Comparison of ENCODE assay signal across 22 mouse cellular contexts in genomic region chr2:130579791-130580190, GRCm38 (mm10). TPM values are rescaled to one million over a fixed set of nuclear protein-coding genes. Genes with fewer than 3 reads are reported as not detected.
DNase-seq lines count a peak whose midpoint lies in the region; ATAC-seq and TF ChIP-seq lines count a peak whose summit lies in the region.
"Had no signal": no experiment of that assay in that cellular context is flagged by ENCODE, and none has a peak within 500 bp of the region (broad histone marks: within the 10 kb centered on the region; RNA-seq: fewer than 3 reads in every experiment).

No protein-coding gene starts in this region.

- WGBS in embryonic facial prominence, embryonic 12.5 days, result 6% methylated on average over 8 of the region's 8 CpGs
- 7% methylated on average over 8 of the region's 8 CpGs for WGBS in embryonic facial prominence, embryonic 10.5 days
- 9% methylated on average over 8 of the region's 8 CpGs for WGBS in limb, embryonic 13.5 days
- 8% methylated on average over 8 of the region's 8 CpGs for WGBS in limb, embryonic 10.5 days
- 7% methylated on average over 8 of the region's 8 CpGs for WGBS in forebrain, postnatal 0 days

- peaks cover 16% of the 10 kb centered on the region; the same call in 1 of the 2 replicates for H3K4me1 ChIP-seq in embryonic facial prominence, embryonic 12.5 days
- H3K4me1 ChIP-seq in embryonic facial prominence, embryonic 10.5 days, result peaks cover 31% of the 10 kb centered on the region
- H3K4me1 ChIP-seq in limb, embryonic 13.5 days, result peaks cover 26% of the 10 kb centered on the region
- H3K4me1 ChIP-seq in limb, embryonic 10.5 days, result peaks cover 38% of the 10 kb centered on the region
- peaks cover 45% of the 10 kb centered on the region for H3K4me1 ChIP-seq in E14TG2a.4 (replicated peaks; ENCODE audit: low read depth, low read length)
- H3K4me1 ChIP-seq in forebrain, postnatal 0 days (ENCODE audit: insufficient read depth), result no peaks in the 10 kb centered on the region

- H3K9me3 ChIP-seq in embryonic facial prominence, embryonic 12.5 days, result no peaks in the 10 kb centered on the region
- no peaks in the 10 kb centered on the region for H3K9me3 ChIP-seq in embryonic facial prominence, embryonic 10.5 days
- no peaks in the 10 kb centered on the region for H3K9me3 ChIP-seq in limb, embryonic 13.5 days
- no peaks in the 10 kb centered on the region for H3K9me3 ChIP-seq in limb, embryonic 10.5 days (replicated peaks)
- H3K9me3 ChIP-seq in E14TG2a.4 (ENCODE audit: low read length), result no peaks in the 10 kb centered on the region
- H3K9me3 ChIP-seq in forebrain, postnatal 0 days (ENCODE audit: low read length), result no peaks in the 10 kb centered on the region
- H3K9me3 ChIP-seq: forebrain, embryonic 13.5 days; liver, embryonic 15.5 days; midbrain, embryonic 12.5 days had no signal

- H3K27ac ChIP-seq in embryonic facial prominence, embryonic 12.5 days, result no peak overlapping the region
- no peak overlapping the region for H3K27ac ChIP-seq in embryonic facial prominence, embryonic 10.5 days (replicated peaks)
- H3K27ac ChIP-seq in limb, embryonic 13.5 days, result no peak overlapping the region
- no peak overlapping the region for H3K27ac ChIP-seq in limb, embryonic 10.5 days
- no peak overlapping the region for H3K27ac ChIP-seq in forebrain, postnatal 0 days (ENCODE audit: low read depth, low read length)
- H3K27ac ChIP-seq: forebrain, embryonic 13.5 days; heart, adult 2 months; liver, embryonic 15.5 days; midbrain, embryonic 12.5 days had no signal

- no peak overlapping the region for H3K4me2 ChIP-seq in embryonic facial prominence, embryonic 12.5 days (replicated peaks)
- peak overlapping the region; percentile 69; the same call in 1 of the 2 replicates for H3K4me2 ChIP-seq in limb, embryonic 13.5 days (replicated peaks)
- H3K4me2 ChIP-seq in forebrain, postnatal 0 days (ENCODE audit: low read depth), result no peak overlapping the region

- ATAC-seq in embryonic facial prominence, embryonic 12.5 days (ENCODE audit: insufficient number of reproducible peaks, insufficient read depth, low FRiP score, low TSS enrichment), result no peak
- ATAC-seq in limb, embryonic 13.5 days (ENCODE audit: low FRiP score, low read depth), result no peak
- ATAC-seq in granulocyte monocyte progenitor cell, adult 5-6 weeks (replicated peaks; ENCODE audit: poor library complexity, severe bottlenecking), result peak; percentile 37
- ATAC-seq in forebrain, postnatal 0 days, result no peak
- ATAC-seq: forebrain, embryonic 13.5 days had no signal

- H3K4me3 ChIP-seq in embryonic facial prominence, embryonic 12.5 days, result 0 out of 2 replicates have a peak overlapping the region, but pooled peaks have one; percentile 33
- no peak overlapping the region for H3K4me3 ChIP-seq in embryonic facial prominence, embryonic 10.5 days
- H3K4me3 ChIP-seq in limb, embryonic 13.5 days, result peak overlapping the region; percentile 43
- no peak overlapping the region for H3K4me3 ChIP-seq in limb, embryonic 10.5 days
- peak overlapping the region; percentile 72; the same call in 1 of the 2 replicates for H3K4me3 ChIP-seq in E14TG2a.4 (replicated peaks; ENCODE audit: low read length)
- H3K4me3 ChIP-seq in forebrain, postnatal 0 days (ENCODE audit: low read depth, low read length), result no peak overlapping the region
- H3K4me3 ChIP-seq: liver, embryonic 15.5 days had no signal

- no peak overlapping the region for H3K9ac ChIP-seq in embryonic facial prominence, embryonic 12.5 days
- no peak overlapping the region for H3K9ac ChIP-seq in limb, embryonic 13.5 days
- H3K9ac ChIP-seq in forebrain, postnatal 0 days, result no peak overlapping the region
- H3K9ac ChIP-seq: liver, embryonic 15.5 days; midbrain, embryonic 12.5 days had no signal

- no peaks in the 10 kb centered on the region for H3K36me3 ChIP-seq in embryonic facial prominence, embryonic 12.5 days
- no peaks in the 10 kb centered on the region for H3K36me3 ChIP-seq in embryonic facial prominence, embryonic 10.5 days (replicated peaks)
- H3K36me3 ChIP-seq in limb, embryonic 13.5 days, result no peaks in the 10 kb centered on the region
- no peaks in the 10 kb centered on the region for H3K36me3 ChIP-seq in limb, embryonic 10.5 days
- H3K36me3 ChIP-seq in E14TG2a.4 (ENCODE audit: insufficient read depth, low read length), result no peaks in the 10 kb centered on the region
- H3K36me3 ChIP-seq in forebrain, postnatal 0 days (ENCODE audit: insufficient read depth), result no peaks in the 10 kb centered on the region
- H3K36me3 ChIP-seq: liver, embryonic 15.5 days; midbrain, embryonic 12.5 days had no signal

- peaks cover 82% of the 10 kb centered on the region for H3K27me3 ChIP-seq in embryonic facial prominence, embryonic 12.5 days
- peaks cover 98% of the 10 kb centered on the region for H3K27me3 ChIP-seq in embryonic facial prominence, embryonic 10.5 days (replicated peaks; ENCODE audit: low read depth, poor library complexity, severe bottlenecking)
- H3K27me3 ChIP-seq in limb, embryonic 13.5 days, result peaks cover 96% of the 10 kb centered on the region
- H3K27me3 ChIP-seq in limb, embryonic 10.5 days (ENCODE audit: low read depth, poor library complexity, severe bottlenecking), result peaks cover 98% of the 10 kb centered on the region
- H3K27me3 ChIP-seq in E14TG2a.4 (ENCODE audit: insufficient read depth, low read length), result peaks cover 91% of the 10 kb centered on the region
- H3K27me3 ChIP-seq in forebrain, postnatal 0 days (ENCODE audit: insufficient read depth, low read length), result peaks cover 63% of the 10 kb centered on the region

- no peak for DNase-seq in embryonic facial prominence, embryonic 10.5 days (ENCODE audit: low spot score)
- no peak for DNase-seq in limb, embryonic 10.5 days (ENCODE audit: low spot score)
- no peak for DNase-seq in forebrain, postnatal 0 days
- DNase-seq in kidney, postnatal 36 days, result no peak
- DNase-seq: cerebellum, adult 11 months; cerebellum, postnatal 36 days; heart, adult 2 months; kidney, adult 9 months; left cerebral cortex, postnatal 4 days; lung, postnatal 14 days had no signal

- no peak for TF ChIP-seq CTCF in E14TG2a.4 (conservative IDR thresholded peaks at IDR 0.05; ENCODE audit: low read length)
- TF ChIP-seq CTCF in forebrain, postnatal 0 days (IDR thresholded peaks at IDR 0.05; ENCODE audit: low read depth), result no peak

RNA-seq across cellular contexts. Expression of gene Avp, which starts 2.6 kb away (rescaled TPM):
- polyA plus RNA-seq in embryonic facial prominence, embryonic 12.5 days (2016; fragmentation: Nextera tagmentation; extraction: Ambion mirVana), result not detected in 2 replicates
- polyA plus RNA-seq in embryonic facial prominence, embryonic 10.5 days (2016; fragmentation: Nextera tagmentation; extraction: Ambion mirVana), result not detected in 2 replicates
- polyA plus RNA-seq in limb, embryonic 13.5 days (2015; fragmentation: Nextera tagmentation; extraction: Ambion mirVana), result not detected in 2 replicates
- not detected in 2 replicates for polyA plus RNA-seq in limb, embryonic 10.5 days (2016; fragmentation: Nextera tagmentation; extraction: Ambion mirVana)
- total RNA-seq in granulocyte monocyte progenitor cell, adult 5-6 weeks (2014; fragmentation: Nextera tagmentation), result not detected in 2 replicates
- total RNA-seq in granulocyte monocyte progenitor cell, adult 5-6 weeks (2017), result not detected in 2 replicates
- 87.2 and 92.1 TPM in 2 replicates for total RNA-seq in forebrain, postnatal 0 days (2014; rRNA removed)
- 83.0 and 181 TPM in 2 replicates for polyA plus RNA-seq in forebrain, postnatal 0 days (2015; fragmentation: Nextera tagmentation; extraction: Ambion mirVana)
- total RNA-seq: adrenal gland, adult 18-20 months; gastrocnemius, adult 18-20 months; hematopoietic stem cell, adult 5-6 weeks had no signal
- polyA plus RNA-seq: heart, adult 2 months; large intestine, adult 2 months; liver, embryonic 15.5 days; midbrain, embryonic 12.5 days; neural tube, embryonic 11.5 days had no signal

RNA-seq across cellular contexts. Expression of gene Oxt, which starts 3.8 kb away (rescaled TPM):
- polyA plus RNA-seq in embryonic facial prominence, embryonic 12.5 days (2016; fragmentation: Nextera tagmentation; extraction: Ambion mirVana), result not detected in 2 replicates
- not detected in 2 replicates for polyA plus RNA-seq in embryonic facial prominence, embryonic 10.5 days (2016; fragmentation: Nextera tagmentation; extraction: Ambion mirVana)
- polyA plus RNA-seq in limb, embryonic 13.5 days (2015; fragmentation: Nextera tagmentation; extraction: Ambion mirVana), result not detected in 2 replicates
- not detected in 2 replicates for polyA plus RNA-seq in limb, embryonic 10.5 days (2016; fragmentation: Nextera tagmentation; extraction: Ambion mirVana)
- not detected in 2 replicates for total RNA-seq in granulocyte monocyte progenitor cell, adult 5-6 weeks (2014; fragmentation: Nextera tagmentation)
- not detected in 2 replicates for total RNA-seq in granulocyte monocyte progenitor cell, adult 5-6 weeks (2017)
- total RNA-seq in forebrain, postnatal 0 days (2014; rRNA removed), result 4.0 and 8.8 TPM in 2 replicates
- polyA plus RNA-seq in forebrain, postnatal 0 days (2015; fragmentation: Nextera tagmentation; extraction: Ambion mirVana), result 2.2 and 8.1 TPM in 2 replicates
- total RNA-seq: adrenal gland, adult 18-20 months; gastrocnemius, adult 18-20 months; heart, adult 2 months; hematopoietic stem cell, adult 5-6 weeks had no signal
- polyA plus RNA-seq: forebrain, embryonic 13.5 days; heart, adult 2 months; large intestine, adult 2 months; liver, embryonic 15.5 days; midbrain, embryonic 12.5 days had no signal

RNA-seq across cellular contexts. Expression of gene Mrps26, which starts 16.2 kb away (rescaled TPM):
- polyA plus RNA-seq in embryonic facial prominence, embryonic 12.5 days (2016; fragmentation: Nextera tagmentation; extraction: Ambion mirVana), result 76.9 and 77.0 TPM in 2 replicates
- 83.7 and 86.4 TPM in 2 replicates for polyA plus RNA-seq in embryonic facial prominence, embryonic 10.5 days (2016; fragmentation: Nextera tagmentation; extraction: Ambion mirVana)
- 80.3 and 85.4 TPM in 2 replicates for polyA plus RNA-seq in limb, embryonic 13.5 days (2015; fragmentation: Nextera tagmentation; extraction: Ambion mirVana)
- 87.3 and 95.6 TPM in 2 replicates for polyA plus RNA-seq in limb, embryonic 10.5 days (2016; fragmentation: Nextera tagmentation; extraction: Ambion mirVana)
- total RNA-seq in granulocyte monocyte progenitor cell, adult 5-6 weeks (2014; fragmentation: Nextera tagmentation), result 66.7 and 82.1 TPM in 2 replicates
- total RNA-seq in granulocyte monocyte progenitor cell, adult 5-6 weeks (2017), result 47.1 and 52.4 TPM in 2 replicates
- 46.2 and 59.7 TPM in 2 replicates for total RNA-seq in forebrain, postnatal 0 days (2014; rRNA removed)
- polyA plus RNA-seq in forebrain, postnatal 0 days (2015; fragmentation: Nextera tagmentation; extraction: Ambion mirVana), result 113 and 119 TPM in 2 replicates

RNA-seq across cellular contexts. Expression of gene Fastkd5, which starts 50.0 kb away (rescaled TPM):
- 17.5 and 18.6 TPM in 2 replicates for polyA plus RNA-seq in embryonic facial prominence, embryonic 12.5 days (2016; fragmentation: Nextera tagmentation; extraction: Ambion mirVana)
- polyA plus RNA-seq in embryonic facial prominence, embryonic 10.5 days (2016; fragmentation: Nextera tagmentation; extraction: Ambion mirVana), result 23.3 and 25.5 TPM in 2 replicates
- 14.5 and 16.0 TPM in 2 replicates for polyA plus RNA-seq in limb, embryonic 13.5 days (2015; fragmentation: Nextera tagmentation; extraction: Ambion mirVana)
- 22.3 and 23.4 TPM in 2 replicates for polyA plus RNA-seq in limb, embryonic 10.5 days (2016; fragmentation: Nextera tagmentation; extraction: Ambion mirVana)
- 15.6 and 16.3 TPM in 2 replicates for total RNA-seq in granulocyte monocyte progenitor cell, adult 5-6 weeks (2014; fragmentation: Nextera tagmentation)
- 17.1 and 19.3 TPM in 2 replicates for total RNA-seq in granulocyte monocyte progenitor cell, adult 5-6 weeks (2017)
- 10.0 and 11.0 TPM in 2 replicates for total RNA-seq in forebrain, postnatal 0 days (2014; rRNA removed)
- 7.1 and 8.1 TPM in 2 replicates for polyA plus RNA-seq in forebrain, postnatal 0 days (2015; fragmentation: Nextera tagmentation; extraction: Ambion mirVana)

RNA-seq across cellular contexts. Expression of gene Ubox5, which starts 50.0 kb away (rescaled TPM):
- polyA plus RNA-seq in embryonic facial prominence, embryonic 12.5 days (2016; fragmentation: Nextera tagmentation; extraction: Ambion mirVana), result 15.5 and 16.3 TPM in 2 replicates
- 21.3 and 21.6 TPM in 2 replicates for polyA plus RNA-seq in embryonic facial prominence, embryonic 10.5 days (2016; fragmentation: Nextera tagmentation; extraction: Ambion mirVana)
- polyA plus RNA-seq in limb, embryonic 13.5 days (2015; fragmentation: Nextera tagmentation; extraction: Ambion mirVana), result 15.0 and 16.2 TPM in 2 replicates
- polyA plus RNA-seq in limb, embryonic 10.5 days (2016; fragmentation: Nextera tagmentation; extraction: Ambion mirVana), result 22.7 and 22.9 TPM in 2 replicates
- total RNA-seq in granulocyte monocyte progenitor cell, adult 5-6 weeks (2014; fragmentation: Nextera tagmentation), result 7.0 and 9.3 TPM in 2 replicates
- 5.9 and 10.0 TPM in 2 replicates for total RNA-seq in granulocyte monocyte progenitor cell, adult 5-6 weeks (2017)
- 5.5 and 6.6 TPM in 2 replicates for total RNA-seq in forebrain, postnatal 0 days (2014; rRNA removed)
- 5.9 and 7.3 TPM in 2 replicates for polyA plus RNA-seq in forebrain, postnatal 0 days (2015; fragmentation: Nextera tagmentation; extraction: Ambion mirVana)

Comparison
In these comparisons a context has a peak if more than half of its experiments do, and no peak if none do; other contexts are left out.
1. H3K4me3 ChIP-seq: peak in embryonic facial prominence, embryonic 12.5 days (single experiment), limb, embryonic 13.5 days (single experiment) and E14TG2a.4 (single experiment); none in embryonic facial prominence, embryonic 10.5 days (single experiment), limb, embryonic 10.5 days (single experiment) and forebrain, postnatal 0 days (single experiment).
2. RNA of gene Avp, which starts 2.6 kb away (polyA plus RNA-seq): 83.0 to 181 TPM in forebrain, postnatal 0 days; not detected in embryonic facial prominence, embryonic 12.5 days, not detected in embryonic facial prominence, embryonic 10.5 days, not detected in limb, embryonic 13.5 days and not detected in limb, embryonic 10.5 days; every median in the first group is over 10 times any median in the second.